Comparison of ENCODE assay signal across 9 mouse cellular contexts in the genomic region with DNA sequence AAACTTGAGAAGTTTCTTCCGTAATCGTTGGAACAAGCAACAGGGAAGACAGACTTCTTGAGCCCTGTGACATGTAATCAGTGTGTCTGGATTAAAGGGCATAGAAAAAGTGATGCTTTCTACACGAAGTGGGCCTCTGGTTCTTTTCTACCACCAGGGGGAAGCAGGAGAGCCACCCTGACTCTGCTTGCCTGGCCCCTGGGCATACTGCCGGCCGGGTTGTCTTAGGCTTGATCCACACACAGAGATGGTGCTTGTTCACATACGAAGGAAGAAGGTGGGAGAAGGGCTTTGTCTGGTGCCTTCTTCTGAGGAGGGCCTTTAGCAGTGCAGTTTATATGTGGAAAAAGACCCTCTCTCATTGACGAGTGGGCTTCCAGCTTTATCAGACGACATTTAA. TPM values are rescaled to one million over a fixed set of nuclear protein-coding genes. Genes with fewer than 3 reads are reported as not detected.
DNase-seq lines count a peak whose midpoint lies in the region; ATAC-seq and TF ChIP-seq lines count a peak whose summit lies in the region.
"Had no signal": no experiment of that assay in that cellular context is flagged by ENCODE, and none has a peak within 500 bp of the region (broad histone marks: within the 10 kb centered on the region; RNA-seq: fewer than 3 reads in every experiment).

No protein-coding gene starts in this region.

- no peak overlapping the region for H3K4me3 ChIP-seq in layer of hippocampus, adult 2 months
- H3K4me3 ChIP-seq in embryonic facial prominence, embryonic 11.5 days (ENCODE audit: low read depth, low read length), result no peak overlapping the region
- H3K4me3 ChIP-seq: stomach, embryonic 15.5 days had no signal

- WGBS in embryonic facial prominence, embryonic 11.5 days, result 38% methylated on average over 8 of the region's 8 CpGs

- ATAC-seq in embryonic facial prominence, embryonic 11.5 days (replicated peaks; ENCODE audit: insufficient number of reproducible peaks, low FRiP score, low TSS enrichment, low read depth), result no peak; the same call in 1 of the 2 replicates
- peak; percentile 80 for ATAC-seq in megakaryocyte progenitor cell, adult 5-6 weeks (replicated peaks; ENCODE audit: poor library complexity)

- H3K9me3 ChIP-seq in embryonic facial prominence, embryonic 11.5 days (replicated peaks; ENCODE audit: control insufficient read depth, low read length), result no peaks in the 10 kb centered on the region
- H3K9me3 ChIP-seq: stomach, embryonic 15.5 days had no signal

- no peak overlapping the region for H3K9ac ChIP-seq in embryonic facial prominence, embryonic 11.5 days (replicated peaks; ENCODE audit: low read length)
- H3K9ac ChIP-seq: stomach, embryonic 15.5 days had no signal

- no peaks in the 10 kb centered on the region for H3K27me3 ChIP-seq in embryonic facial prominence, embryonic 11.5 days (ENCODE audit: control insufficient read depth, insufficient read depth, low read length)
- H3K27me3 ChIP-seq: stomach, embryonic 15.5 days had no signal

- no peaks in the 10 kb centered on the region for H3K36me3 ChIP-seq in embryonic facial prominence, embryonic 11.5 days (replicated peaks; ENCODE audit: control insufficient read depth, insufficient read depth, low read depth, low read length)
- H3K36me3 ChIP-seq: stomach, embryonic 15.5 days had no signal

- H3K4me1 ChIP-seq in embryonic facial prominence, embryonic 11.5 days (ENCODE audit: control insufficient read depth, insufficient read depth, low read length), result peaks cover 12% of the 10 kb centered on the region

- peak; percentile 35 to 67 for DNase-seq in adrenal gland, adult (ENCODE audit: inconsistent age in 2 of 2, low spot score in 1 of 2)
- DNase-seq in adrenal gland, postnatal 25 days, result no peak
- DNase-seq in layer of hippocampus, adult 2 months (ENCODE audit: low spot score in 2 of 2), result no peak
- DNase-seq in layer of hippocampus, adult 9-11 months, result no peak
- peak; percentile 63 for DNase-seq in embryonic facial prominence, embryonic 11.5 days (ENCODE audit: low spot score)
- DNase-seq in urinary bladder, postnatal 4 days (ENCODE audit: low spot score in 2 of 2), result no peak
- DNase-seq in right cerebral cortex, adult 18-20 months, result no peak

- no peak overlapping the region for H3K27ac ChIP-seq in layer of hippocampus, adult 2 months
- H3K27ac ChIP-seq in embryonic facial prominence, embryonic 11.5 days (replicated peaks; ENCODE audit: low read depth, low read length), result no peak overlapping the region
- H3K27ac ChIP-seq: stomach, embryonic 15.5 days had no signal

- peak; percentile 72 for TF ChIP-seq CTCF in layer of hippocampus, adult 2 months (conservative IDR thresholded peaks at IDR 0.05)

- no peak overlapping the region for H3K4me2 ChIP-seq in embryonic facial prominence, embryonic 11.5 days (ENCODE audit: low read depth, low read length)
- H3K4me2 ChIP-seq: stomach, embryonic 15.5 days had no signal

RNA-seq across cellular contexts. Expression of a gene that starts 17.5 kb away (rescaled TPM):
- 17.8 and 27.7 TPM in 2 replicates for total RNA-seq in adrenal gland, postnatal 25 days (2021)
- 10 to 100 TPM; 19.3 to 23.2 TPM for total RNA-seq in layer of hippocampus, adult 2 months (2021)
- 7.0 and 7.7 TPM in 2 replicates for polyA plus RNA-seq in embryonic facial prominence, embryonic 11.5 days (2014; fragmentation: Nextera tagmentation; extraction: Ambion mirVana)
- total RNA-seq in megakaryocyte progenitor cell, adult 5-6 weeks (2015), result 9.0 and 10.3 TPM in 2 replicates
- 4.7 and 6.6 TPM in 2 replicates for total RNA-seq in megakaryocyte progenitor cell, adult 5-6 weeks (2017)

Comparison
In these comparisons a context has a peak if more than half of its experiments do, and no peak if none do; other contexts are left out.
1. DNase-seq: peak in adrenal gland, adult (2 of 2) and embryonic facial prominence, embryonic 11.5 days (single experiment); none in adrenal gland, postnatal 25 days (single experiment), layer of hippocampus, adult 2 months (0 of 2), layer of hippocampus, adult 9-11 months (single experiment), urinary bladder, postnatal 4 days (0 of 2) and right cerebral cortex, adult 18-20 months (single experiment).